Mouse (Mus musculus) urinary bladder, postnatal 14 days (tissue): ENCODE measurements around the gene Actn3.
"Not testable (repeated sequence)": the region's sequence is repeated elsewhere in the genome, so short reads cannot be mapped to it uniquely, and the experiment has no call there.

Source experiments
- DNase-seq: peaks from one replicate; pipeline ENCODE4 v3.0.0; 2021; ENCODE audit warnings: low spot score

Actn3 gene

DNA sequence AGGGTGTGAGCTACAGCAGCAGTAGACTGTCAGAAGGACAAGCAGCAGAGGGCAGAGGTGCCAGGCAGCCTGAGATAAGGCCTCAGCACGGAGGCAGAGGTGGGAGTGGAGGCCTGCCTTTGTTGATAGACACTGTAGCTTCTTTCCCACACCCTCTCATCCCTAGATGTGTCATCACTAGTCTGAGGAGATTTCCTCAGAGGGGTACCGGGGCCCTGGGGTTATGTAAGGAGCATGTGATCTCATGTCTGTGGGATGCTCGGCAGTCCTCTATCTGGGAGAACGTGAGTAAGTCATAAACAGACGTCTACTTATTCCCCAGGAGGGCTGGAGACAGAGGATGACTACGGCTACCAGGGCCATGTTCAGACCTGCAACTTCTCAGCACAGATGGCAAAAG is 18.6 kb downstream of the Actn3 start:
- no peak for DNase-seq

DNA sequence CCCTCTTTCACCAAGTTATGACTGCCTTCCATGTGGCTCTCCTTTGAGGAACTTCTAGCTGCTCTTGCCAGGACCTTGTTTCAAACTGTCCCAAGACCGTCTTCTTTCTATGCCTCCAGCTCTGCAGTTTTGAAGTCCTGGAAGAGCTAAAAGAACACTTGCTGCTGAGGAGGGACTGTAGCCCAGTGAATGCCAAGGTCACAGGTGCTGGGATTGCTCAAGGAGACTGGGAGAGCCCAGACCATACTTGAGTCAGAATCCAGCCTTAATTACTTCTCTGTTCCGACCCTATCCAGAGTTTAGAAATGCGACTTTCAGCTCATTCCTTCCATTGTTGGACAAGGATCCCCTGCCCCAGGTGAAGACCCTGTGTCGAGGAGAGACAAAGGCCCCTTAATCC is 21.8 kb downstream of the Actn3 start:
- no peak for DNase-seq

DNA sequence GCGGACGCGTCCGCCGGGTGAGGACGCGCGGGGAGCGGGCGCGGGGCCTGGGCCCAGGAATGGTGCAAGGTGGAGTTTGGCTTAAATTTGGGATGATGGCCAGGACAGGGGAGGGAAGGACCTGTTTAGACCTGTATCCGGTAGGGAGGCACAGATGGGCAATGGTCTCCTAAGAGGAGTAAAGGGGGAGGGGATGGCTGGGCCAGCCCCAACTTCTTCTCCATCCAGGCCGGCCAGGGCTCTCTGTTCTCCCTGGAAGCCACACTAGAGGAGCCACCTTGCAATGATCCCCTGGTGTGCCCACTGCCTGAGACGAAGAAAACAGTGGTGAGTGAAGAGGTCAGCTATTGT is 22.3 kb downstream of the Actn3 start:
- no peak for DNase-seq

DNA sequence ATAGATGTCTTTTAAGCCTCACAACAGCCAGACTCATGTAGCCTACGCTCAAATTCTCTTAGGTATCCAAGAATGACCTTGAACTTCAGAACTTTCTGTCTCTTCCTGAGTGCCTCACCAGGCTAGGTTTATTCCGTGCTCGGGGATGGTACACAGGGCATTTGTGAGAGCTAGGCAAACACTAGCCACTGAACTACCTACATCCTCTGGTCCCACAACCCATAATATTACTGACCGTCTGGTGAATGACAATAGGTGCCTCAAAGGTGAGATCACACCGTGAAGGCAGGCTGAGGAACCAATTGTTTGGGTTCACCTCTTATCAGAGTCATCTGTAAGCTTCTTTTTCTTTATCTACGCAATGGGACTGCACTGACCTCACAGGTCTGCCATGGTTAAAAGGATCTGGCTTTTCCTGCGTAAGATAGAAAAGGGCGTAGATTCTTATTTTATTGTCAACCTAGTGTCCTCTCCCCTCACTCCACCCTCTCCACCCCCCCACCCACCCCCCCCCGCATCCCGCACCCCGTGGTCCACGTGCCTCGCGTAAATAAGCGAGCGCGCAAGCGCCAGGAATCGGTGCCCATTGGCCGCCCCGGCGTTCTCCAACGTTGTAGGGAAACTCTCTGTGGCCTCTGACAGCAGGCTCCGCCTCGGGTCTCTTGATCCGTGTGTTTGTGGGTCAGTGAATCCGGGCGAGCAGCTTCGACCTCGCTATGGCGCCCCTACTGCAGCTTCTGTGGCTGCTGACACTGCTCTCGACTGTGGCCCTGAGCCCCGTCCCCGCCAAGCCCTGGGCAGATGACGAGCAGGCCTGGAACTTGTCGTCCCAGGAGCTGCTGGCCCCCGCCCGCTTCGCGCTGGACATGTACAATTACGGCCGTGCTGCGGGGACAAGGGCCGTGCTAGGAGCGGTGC is 22.9 kb downstream of the Actn3 start, which contains the start of gene Ctsf:
Gene Ctsf, plus strand, starts transcription at position 579 of the 918 bp plus-strand sequence.
- peak; percentile 88 for DNase-seq

DNA sequence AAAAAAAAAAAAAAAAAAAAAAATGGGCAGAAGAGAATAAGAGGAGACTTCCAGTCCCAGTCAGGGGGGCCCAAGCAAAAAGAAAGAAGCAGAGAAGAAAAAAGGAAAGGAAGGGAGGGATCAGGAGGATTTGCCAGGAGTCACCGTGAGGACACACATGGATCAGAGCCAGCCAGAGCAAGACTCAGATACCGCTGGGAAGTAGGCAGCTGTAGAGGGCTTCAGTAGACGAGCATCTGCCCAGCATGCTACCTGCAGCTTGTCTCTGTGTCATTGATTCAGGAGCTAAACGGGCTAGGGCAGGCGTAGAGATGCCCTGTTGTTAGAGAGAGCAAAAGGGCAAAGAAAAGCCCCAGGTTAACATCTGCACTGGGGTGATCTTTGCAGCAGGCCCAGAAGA is 27.4 kb downstream of the Actn3 start:
- DNase-seq, result no peak

DNA sequence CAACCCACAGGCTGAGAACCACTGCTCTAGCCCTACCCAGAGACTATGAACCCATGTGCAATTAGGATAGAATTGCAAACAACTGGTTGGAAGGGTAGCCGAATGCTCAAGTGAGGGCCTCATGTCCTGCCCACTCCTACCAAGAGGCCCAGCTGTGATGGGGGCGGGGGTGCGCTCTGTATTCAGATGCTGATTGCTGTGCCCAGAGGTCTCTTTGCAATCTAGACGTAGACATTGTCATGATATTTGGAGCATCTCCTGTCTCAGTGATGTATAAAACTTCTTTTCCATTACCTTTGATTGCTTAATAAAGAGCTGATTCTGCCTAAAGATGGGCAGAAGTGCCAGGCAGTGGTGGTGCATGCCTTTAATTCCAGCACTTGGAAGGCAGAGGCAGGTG is 27.9 kb downstream of the Actn3 start:
- no peak for DNase-seq

DNA sequence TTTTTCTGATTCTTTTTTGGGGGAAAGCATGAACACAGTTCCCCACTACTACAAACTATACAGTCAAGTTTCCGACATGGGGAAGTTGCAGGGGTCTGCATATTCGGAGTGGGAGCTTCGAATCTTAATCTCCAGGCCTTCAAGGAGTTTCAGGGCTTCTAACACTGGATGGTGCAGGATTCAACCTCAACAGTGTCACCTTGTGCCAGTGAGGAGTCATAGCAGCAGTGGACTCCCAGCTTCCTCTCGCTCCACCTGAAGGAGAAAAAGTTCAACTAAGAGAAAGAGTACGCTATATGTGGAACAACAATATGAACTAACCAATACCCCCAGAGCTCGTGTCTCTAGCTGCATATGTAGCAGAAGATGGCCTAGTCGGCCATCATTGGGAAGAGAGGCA is 30.2 kb downstream of the Actn3 start:
- DNase-seq, result no peak

DNA sequence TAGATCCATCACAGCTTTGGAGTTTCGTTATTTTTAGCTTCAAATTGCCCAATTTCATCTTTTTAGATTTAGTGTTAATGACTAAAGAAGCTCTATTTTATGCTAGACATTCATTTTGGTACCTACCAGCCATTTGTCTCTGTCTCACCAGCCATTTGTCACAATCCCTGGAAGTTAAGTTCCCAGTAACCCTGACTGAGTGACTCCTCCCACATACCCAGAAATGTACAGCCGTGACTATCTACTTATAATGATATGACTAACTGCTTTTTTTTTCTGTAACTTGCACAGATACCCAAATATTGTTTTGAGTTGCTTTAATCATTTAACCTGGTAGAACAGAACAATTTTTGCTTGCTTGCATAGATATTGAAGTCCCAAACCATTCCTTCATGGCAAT is 31.9 kb downstream of the Actn3 start:
- no peak for DNase-seq

DNA sequence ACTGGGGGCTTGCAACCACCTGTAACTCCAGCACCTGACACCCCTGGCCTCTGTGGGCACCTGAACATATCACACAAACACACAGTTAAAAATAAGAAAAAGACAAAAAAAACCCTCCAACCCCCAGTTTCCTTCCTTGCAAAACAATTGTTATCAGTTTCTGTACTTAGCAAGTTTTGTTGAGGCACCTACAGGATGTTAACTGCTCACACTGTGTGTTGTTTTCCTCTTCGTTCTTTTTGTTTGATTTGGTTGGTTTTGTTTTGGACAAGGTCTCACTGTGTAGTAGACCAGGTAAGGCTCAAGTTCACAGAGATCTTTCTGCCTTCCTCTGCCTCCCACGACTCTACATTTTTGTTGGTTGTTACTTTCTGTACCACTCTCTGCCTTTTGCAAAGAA is 35.1 kb downstream of the Actn3 start:
- DNase-seq, result no peak

DNA sequence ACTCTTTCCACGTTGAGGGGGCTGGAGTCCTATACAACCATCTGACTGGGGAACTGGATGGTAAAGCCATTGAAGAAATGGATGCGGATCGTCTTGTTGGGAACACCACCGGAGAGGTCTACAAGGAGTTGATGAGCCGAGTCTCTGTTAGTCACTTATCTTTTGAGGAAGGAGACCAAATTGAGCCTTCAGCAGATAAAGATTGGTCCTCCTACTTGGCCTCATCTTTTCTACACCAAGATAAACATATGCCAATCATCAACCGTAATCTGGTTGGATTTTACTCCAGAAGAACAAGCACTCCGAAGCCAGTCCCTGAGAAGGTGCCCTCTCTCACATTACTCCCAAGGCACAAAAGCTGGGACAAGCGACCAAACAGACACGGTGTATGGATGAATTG is 36.9 kb downstream of the Actn3 start:
- no peak for DNase-seq

DNA sequence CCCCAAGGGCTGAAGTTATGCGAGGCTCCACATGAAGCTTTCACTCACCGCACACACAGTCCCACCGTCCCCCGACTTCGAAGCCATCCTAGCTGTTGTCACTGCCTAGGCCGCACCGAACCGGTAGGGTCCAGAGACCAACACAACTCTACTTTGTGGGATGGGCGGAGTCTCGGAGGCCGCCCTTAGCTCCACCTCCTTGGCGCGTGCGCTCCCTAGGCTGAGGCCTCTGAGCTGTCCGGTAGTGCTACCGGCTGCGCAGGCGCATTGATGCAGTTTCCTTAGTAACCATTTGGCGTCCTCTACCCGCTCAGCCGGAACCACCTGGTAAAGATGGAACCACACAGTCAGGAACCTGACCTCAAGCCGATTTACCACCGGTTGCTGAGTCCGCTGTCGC is 38.6 kb downstream of the Actn3 start, which contains the start of the genes Ccs and Ccdc87:
Gene Ccs, minus strand, starts transcription at position 184 of the 400 bp plus-strand sequence.
Gene Ccdc87, plus strand, starts transcription at position 218 of the 400 bp plus-strand sequence.
- peak; percentile 97 for DNase-seq

DNA sequence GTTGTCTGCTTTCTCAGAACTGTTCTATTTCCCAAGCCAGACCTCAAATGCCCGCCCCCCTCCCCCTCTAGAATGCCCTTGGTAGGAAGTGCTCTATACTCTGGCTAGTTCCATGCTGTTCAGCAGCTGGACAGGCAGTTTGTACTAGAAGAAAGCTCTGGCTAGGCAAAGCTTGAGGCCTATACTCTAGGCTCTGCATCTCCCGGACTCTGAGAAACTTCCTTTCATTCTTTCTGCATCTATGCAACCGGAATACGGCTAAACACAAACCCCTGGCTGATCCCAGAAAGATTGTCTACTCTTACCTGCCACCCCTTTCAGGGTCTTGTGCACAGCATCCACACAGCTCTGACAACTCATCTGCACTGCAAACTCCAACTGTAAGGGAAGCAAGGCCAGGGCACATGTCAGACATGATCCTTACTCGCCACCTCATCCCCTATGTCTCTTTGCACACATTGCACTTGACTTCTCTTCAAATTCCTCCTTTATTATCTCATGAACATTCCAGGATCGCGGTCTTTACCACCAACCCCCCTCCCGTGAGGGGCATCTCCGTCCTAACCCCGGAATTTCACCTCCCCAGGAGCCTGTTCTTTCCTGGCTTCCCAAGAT is 39.1 kb downstream of the Actn3 start:
- DNase-seq, result no peak

DNA sequence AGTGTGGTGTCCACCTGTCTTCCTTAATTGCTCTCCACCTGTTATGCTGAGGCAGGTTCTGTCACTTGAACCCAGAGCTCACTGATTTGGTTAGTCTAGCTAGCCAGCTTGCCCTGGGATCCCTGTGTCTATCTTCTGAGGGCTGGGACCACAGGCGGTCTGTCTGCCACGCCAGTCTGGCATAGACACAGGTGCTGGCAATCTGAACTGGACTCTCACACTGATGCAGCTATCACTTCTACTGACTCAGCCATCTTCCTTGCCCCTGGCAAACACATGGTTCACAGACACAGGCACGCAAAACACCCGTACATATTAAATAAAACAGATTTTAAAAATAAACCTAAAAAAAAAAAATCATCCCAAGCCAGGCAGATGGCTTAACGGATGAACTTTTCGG is 40.7 kb downstream of the Actn3 start:
- no peak for DNase-seq

DNA sequence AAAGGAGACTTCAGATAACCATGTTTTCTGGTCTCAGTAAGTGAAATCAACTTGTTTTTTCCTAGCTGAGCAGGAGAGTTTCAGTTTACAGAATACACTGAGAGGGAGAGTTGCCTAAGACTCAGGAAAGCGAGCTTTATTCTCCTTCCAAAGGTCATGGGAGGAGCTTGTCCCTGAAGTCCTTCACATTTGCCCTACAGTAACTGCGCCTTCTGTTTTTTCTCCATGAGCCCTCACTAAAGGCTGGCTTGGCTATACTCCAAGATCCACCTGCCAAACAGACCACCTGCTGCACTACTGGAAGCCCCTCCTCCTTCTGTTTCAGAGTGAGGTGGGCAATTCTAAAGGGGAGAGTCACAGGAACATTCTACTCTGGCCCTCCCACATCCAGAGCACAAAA is 41.6 kb downstream of the Actn3 start:
- DNase-seq, result no peak

DNA sequence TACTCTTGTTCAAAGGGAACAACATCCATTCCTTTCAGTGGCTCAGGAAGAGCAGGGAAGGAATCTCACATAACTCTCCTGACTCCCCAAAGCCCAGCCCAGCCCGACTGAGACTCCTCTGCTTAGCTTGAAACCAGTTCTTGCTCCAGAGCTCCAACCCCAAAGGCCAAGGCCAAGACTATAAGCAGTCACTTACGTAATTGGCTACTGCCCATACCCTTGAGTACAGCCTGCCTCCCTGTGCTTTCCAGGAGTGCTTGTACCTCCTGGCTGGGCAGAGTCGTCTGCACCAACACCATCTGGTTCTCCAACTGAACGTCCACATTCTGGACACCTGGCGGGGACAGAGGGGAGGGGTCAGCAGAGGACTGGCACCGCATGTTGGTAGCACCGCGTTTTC is 43.7 kb downstream of the Actn3 start:
- DNase-seq, result no peak

DNA sequence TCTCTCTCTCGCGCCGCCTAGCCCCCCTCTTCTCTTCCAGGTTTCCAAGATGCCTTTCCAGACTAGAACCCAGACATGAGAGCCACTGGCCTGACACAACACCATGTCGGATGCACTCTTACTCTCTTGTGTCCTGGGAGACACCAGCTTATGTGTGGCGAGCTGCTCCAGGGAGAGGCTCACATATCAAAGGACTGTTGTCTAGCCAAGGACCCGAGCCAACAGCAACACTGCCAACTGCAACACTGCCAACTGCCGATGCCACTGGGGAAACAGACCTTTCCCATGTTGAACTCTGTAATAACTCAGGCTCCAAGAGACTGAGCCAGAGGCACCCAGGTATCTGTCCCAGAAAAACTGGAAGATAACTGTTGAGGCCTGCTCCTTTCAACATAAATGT is 48.6 kb downstream of the Actn3 start:
- DNase-seq, result peak; percentile 40

DNA sequence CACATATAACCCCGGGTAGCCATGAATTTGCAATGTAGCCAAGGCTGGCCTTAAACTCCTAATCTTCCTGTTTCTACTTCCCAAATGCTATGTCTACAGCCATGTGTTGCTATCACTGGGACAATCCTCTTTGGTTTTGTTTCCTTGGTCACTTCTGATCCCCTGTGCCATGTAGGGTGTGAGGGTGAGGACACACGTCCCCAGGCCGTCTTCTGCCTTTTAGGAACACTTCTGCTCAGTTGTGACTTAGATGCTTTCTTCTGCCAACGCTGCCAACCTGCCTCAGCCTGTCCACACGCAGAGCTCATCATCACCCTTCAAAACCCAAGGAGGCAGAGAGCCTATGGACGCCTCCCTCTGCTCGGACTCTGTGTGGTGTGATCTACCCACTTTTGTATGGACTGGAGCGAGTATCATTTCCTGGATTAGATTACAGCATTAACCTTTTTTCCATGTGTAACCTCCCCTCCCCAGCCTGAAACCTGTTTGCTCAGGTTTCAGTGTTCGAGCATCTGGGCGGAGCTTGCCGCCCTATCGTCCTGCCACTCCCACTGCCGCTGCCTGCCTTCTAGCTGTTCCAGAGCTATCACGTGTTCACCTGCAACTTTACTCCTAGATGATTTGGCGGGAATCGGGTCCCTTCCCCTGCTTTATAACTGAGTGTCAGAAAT is 49.1 kb downstream of the Actn3 start:
- DNase-seq, result peak; percentile 53

DNA sequence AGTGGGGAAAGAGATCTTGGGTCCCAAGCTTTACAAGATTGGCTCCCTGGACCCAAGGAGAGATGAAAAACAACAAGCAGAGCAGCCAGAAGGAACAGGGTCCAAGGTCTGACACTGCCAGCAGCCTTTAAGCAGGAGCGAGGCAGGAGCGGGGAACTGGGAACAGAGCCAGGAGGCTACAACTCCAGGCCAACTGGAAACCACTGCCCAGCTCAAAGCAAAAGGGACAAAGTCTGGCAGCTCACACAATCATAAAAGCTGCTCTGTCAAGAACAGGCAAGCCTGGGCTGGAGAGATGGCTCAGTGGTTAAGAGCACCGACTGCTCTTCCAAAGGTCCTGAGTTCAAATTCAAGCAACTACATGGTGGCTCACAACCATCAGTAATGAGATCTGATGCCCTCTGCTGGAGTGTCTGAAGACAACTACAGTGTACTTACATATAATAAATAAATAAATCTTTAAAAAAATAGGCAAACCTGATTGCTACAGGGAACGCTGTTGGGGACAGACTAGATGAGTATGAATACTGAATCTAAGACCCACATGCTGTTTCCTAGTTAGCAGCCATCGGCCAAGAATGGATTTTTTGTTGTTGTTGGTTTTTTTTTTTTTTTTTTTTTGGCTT is 56.9 kb downstream of the Actn3 start:
- peak; percentile 80 for DNase-seq

DNA sequence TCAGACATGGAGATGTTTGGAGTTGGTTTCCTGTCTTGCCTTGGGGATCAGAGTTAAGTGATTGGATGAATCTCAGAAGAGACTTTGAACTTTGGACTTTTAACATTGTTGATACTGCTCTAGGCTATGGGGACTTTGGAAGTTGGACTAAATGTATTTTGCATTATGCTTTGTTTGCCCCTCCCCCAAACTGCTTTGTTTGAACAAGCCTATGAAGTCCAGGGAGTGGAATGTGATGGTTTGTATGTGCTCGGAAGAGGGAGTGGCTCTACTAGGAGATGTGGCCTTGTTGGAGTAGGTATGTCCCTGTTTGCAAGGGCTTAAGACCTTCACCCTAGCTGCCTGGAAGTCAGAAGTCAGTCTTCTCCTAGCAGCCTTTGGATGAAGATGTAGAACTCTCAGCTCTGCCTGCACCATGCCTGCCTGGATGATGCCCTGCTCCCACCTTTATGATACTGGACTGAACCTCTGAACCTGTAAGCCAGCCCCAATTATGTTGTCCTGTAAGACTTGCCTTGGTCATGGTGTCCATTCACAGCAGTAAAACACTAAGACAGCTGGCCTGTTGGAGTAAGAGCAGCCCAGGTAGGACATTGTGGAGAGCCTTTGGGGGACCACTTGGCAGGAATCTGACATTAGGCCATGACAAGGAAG is 60.4 kb downstream of the Actn3 start:
- DNase-seq, result no peak

DNA sequence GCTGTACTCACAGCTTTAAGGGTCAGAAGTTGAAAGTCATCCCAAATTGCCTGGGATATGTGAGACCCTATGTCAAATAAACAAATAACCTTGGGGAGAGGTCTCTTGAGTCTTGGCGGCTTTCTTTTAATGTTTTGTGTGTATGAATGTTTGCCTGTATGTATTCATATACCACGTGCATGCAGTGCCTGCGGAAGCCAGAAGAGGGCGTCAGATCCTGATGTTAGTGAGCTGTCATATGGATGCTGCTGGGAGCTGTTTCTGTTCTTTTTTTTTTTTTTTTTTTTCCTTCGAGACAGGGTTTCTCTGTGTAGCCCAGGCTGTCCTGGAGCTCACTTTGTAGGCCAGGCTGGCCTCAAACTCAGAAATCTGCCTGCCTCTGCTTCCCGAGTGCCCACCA is 64.7 kb downstream of the Actn3 start:
- no peak for DNase-seq

DNA sequence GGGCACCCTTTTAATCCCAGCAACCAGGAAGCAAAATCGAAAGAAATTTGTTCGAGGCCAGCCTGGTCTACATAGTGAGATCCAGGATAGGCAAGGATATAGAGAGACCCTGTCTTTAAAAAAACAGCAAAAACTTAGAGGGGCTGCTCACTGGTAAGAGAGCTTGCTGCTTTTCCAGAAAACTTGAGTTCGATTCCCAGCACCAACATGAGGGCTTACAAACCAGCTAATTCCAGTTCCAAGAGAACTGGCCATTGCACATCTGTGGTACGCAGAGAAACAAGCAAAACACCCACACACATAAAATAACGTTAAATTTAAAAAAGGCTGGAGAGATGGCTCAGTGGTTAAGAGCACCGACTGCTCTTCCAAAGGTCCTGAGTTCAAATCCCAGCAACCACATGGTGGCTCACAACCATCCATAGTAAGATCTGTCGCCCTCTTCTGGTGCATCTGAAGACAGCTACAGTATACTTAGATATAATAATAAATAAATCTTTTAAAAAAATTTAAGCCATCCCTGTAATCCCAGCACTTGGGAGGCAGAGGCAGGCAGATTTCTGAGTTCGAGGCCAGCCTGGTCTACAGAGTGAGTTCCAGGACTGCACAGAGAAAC is 65.3 kb downstream of the Actn3 start:
- not testable (repeated sequence) for DNase-seq

DNA sequence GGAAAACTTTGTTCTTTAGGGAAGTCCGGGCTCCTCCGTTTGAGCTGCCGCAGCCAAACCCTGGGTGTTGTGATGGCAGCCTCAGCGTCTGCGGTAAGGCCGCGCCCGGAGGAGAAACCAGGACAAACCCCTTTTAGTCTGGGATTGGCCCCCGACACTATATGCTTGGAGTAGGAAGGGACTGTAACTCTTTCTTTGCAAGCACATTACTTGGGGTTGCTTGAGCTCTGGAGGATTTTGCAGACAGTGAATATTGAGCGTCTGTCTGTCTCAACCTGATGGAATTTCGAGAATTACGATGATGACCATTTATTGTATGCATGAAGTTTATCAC is 65.8 kb downstream of the Actn3 start:
- DNase-seq, result no peak
